Mouse (Mus musculus) hindbrain, embryonic 12.5 days (tissue): ENCODE measurements at regions not wholly inside any gene's neighbourhood (a gene's known extent, or its start where the extent isn't known, plus 50 kb on each side); places are given as distances from the start of the nearest gene placed in this dataset.
"Not testable (repeated sequence)": the region's sequence is repeated elsewhere in the genome, so short reads cannot be mapped to it uniquely, and the experiment has no call there.

Experiments used
- ATAC-seq: fragments of 200-750 bp; cut with Nextera tagmentation; 2 replicates; pipeline ENCODE4 v1.8.0; 2017; ENCODE audit warnings: moderate TSS enrichment; ENCODE audit not compliant: low FRiP score
- H3K27ac ChIP-seq: fragments of 300-500 bp; sonication (generic); 2 replicates; pipeline ENCODE4 v1.5.1; 2016; ENCODE audit warnings: mild to moderate bottlenecking
- H3K27me3 ChIP-seq: fragments of 300-500 bp; sonication (generic); 2 replicates; pipeline ENCODE4 v1.6.1; 2016; ENCODE audit warnings: mild to moderate bottlenecking
- H3K36me3 ChIP-seq: fragments of 300-500 bp; sonication (generic); 2 replicates; pipeline ENCODE4 v1.6.1; 2016; ENCODE audit warnings: mild to moderate bottlenecking
- H3K4me1 ChIP-seq: fragments of 300-500 bp; sonication (generic); 2 replicates; pipeline ENCODE4 v1.6.1; 2016
- H3K4me2 ChIP-seq: fragments of 300-500 bp; sonication (generic); replicated peaks from 2 replicates; pipeline ENCODE4 v1.6.1; 2016; ENCODE audit warnings: mild to moderate bottlenecking
- H3K4me3 ChIP-seq: fragments of 300-500 bp; sonication (generic); 2 replicates; pipeline ENCODE4 v1.5.1; 2016; ENCODE audit warnings: mild to moderate bottlenecking
- H3K9ac ChIP-seq: fragments of 300-500 bp; sonication (generic); 2 replicates; pipeline ENCODE4 v1.6.1; 2016; ENCODE audit warnings: mild to moderate bottlenecking, moderate library complexity
- H3K9me3 ChIP-seq: fragments of 300-500 bp; sonication (generic); replicated peaks from 2 replicates; pipeline ENCODE4 v1.6.1; 2016; ENCODE audit warnings: mild to moderate bottlenecking
- WGBS: fragments of 180-500 bp; shearing (Covaris S2); methylation state at CpG from one replicate; pipeline ENCODE4 v1.1.7; 2016; 5-methylcytosine and 5-hydroxymethylcytosine counted together

GRCm38 (mm10) chr3:151912292-151912691, 74.9 kb upstream of the Ptgfr start:
- H3K9ac ChIP-seq, ATAC-seq, H3K4me1 ChIP-seq, H3K4me2 ChIP-seq, H3K27me3 ChIP-seq, H3K27ac ChIP-seq, H3K36me3 ChIP-seq, H3K9me3 ChIP-seq, H3K4me3 ChIP-seq: not testable (repeated sequence)
- WGBS, result 88% methylated on average over 11 of the region's 11 CpGs

GRCm38 (mm10) chr3:151910851-151911250, 73.4 kb upstream of the Ptgfr start:
- no peaks in the 10 kb centered on the region for H3K27me3 ChIP-seq
- no peaks in the 10 kb centered on the region for H3K9me3 ChIP-seq
- no peak overlapping the region for H3K4me2 ChIP-seq
- WGBS, result 87% methylated on average over 2 of the region's 2 CpGs
- H3K9ac ChIP-seq, result no peak overlapping the region
- ATAC-seq, result no peak
- no peaks in the 10 kb centered on the region for H3K4me1 ChIP-seq
- H3K27ac ChIP-seq, result no peak overlapping the region
- no peak overlapping the region for H3K4me3 ChIP-seq
- H3K36me3 ChIP-seq, result no peaks in the 10 kb centered on the region

GRCm38 (mm10) chr3:151909344-151909743, 71.9 kb upstream of the Ptgfr start:
- Histone ChIP-seq H3K27ac (no peak overlapping the region), H3K9ac (no peak overlapping the region), H3K9me3 (no peaks in the 10 kb centered on the region), H3K4me1 (no peaks in the 10 kb centered on the region), H3K4me2 (no peak overlapping the region), H3K4me3 (no peak overlapping the region), H3K27me3 (no peaks in the 10 kb centered on the region), H3K36me3 (no peaks in the 10 kb centered on the region)
- ATAC-seq, result no peak
- WGBS, result 76% methylated on average over 3 of the region's 3 CpGs

GRCm38 (mm10) chr3:151908886-151909285, 71.5 kb upstream of the Ptgfr start:
- no peaks in the 10 kb centered on the region for H3K9me3 ChIP-seq
- no peak overlapping the region for H3K4me3 ChIP-seq
- H3K27ac ChIP-seq, result no peak overlapping the region
- no peaks in the 10 kb centered on the region for H3K4me1 ChIP-seq
- H3K4me2 ChIP-seq, result no peak overlapping the region
- H3K36me3 ChIP-seq, result no peaks in the 10 kb centered on the region
- H3K27me3 ChIP-seq, result no peaks in the 10 kb centered on the region
- no peak overlapping the region for H3K9ac ChIP-seq
- no peak for ATAC-seq

- Histone ChIP-seq H3K27ac (no peak overlapping the region), H3K4me3 (no peak overlapping the region), H3K9ac (no peak overlapping the region), H3K9me3 (no peaks in the 10 kb centered on the region), H3K36me3 (no peaks in the 10 kb centered on the region), H3K4me2 (no peak overlapping the region), H3K27me3 (no peaks in the 10 kb centered on the region), H3K4me1 (no peaks in the 10 kb centered on the region)
- ATAC-seq, result no peak
- 92% methylated on average over 4 of the region's 4 CpGs for WGBS
Measured at GRCm38 (mm10) chr3:151905775-151906174, 68.3 kb upstream of the Ptgfr start.

GRCm38 (mm10) chr3:151903169-151903568, 65.7 kb upstream of the Ptgfr start:
- H3K4me1 ChIP-seq, result no peaks in the 10 kb centered on the region
- ATAC-seq, result no peak
- H3K27ac ChIP-seq, result no peak overlapping the region
- no peaks in the 10 kb centered on the region for H3K9me3 ChIP-seq
- 94% methylated on average over 2 of the region's 2 CpGs for WGBS
- no peak overlapping the region for H3K9ac ChIP-seq
- H3K4me3 ChIP-seq, result no peak overlapping the region
- H3K4me2 ChIP-seq, result no peak overlapping the region
- H3K27me3 ChIP-seq, result no peaks in the 10 kb centered on the region
- no peaks in the 10 kb centered on the region for H3K36me3 ChIP-seq

- no peak overlapping the region for H3K4me2 ChIP-seq
- 82% methylated on average over 13 of the region's 13 CpGs for WGBS
- no peak for ATAC-seq
- no peaks in the 10 kb centered on the region for H3K27me3 ChIP-seq
- no peaks in the 10 kb centered on the region for H3K4me1 ChIP-seq
- no peak overlapping the region for H3K9ac ChIP-seq
- H3K36me3 ChIP-seq, result no peaks in the 10 kb centered on the region
- H3K9me3 ChIP-seq, result no peaks in the 10 kb centered on the region
- no peak overlapping the region for H3K4me3 ChIP-seq
- no peak overlapping the region for H3K27ac ChIP-seq
Measured at GRCm38 (mm10) chr3:151902216-151902827, 64.9 kb upstream of the Ptgfr start.

- no peaks in the 10 kb centered on the region for H3K4me1 ChIP-seq
- no peak overlapping the region for H3K27ac ChIP-seq
- no peak overlapping the region for H3K9ac ChIP-seq
- no peak overlapping the region for H3K4me2 ChIP-seq
- H3K27me3 ChIP-seq, result no peaks in the 10 kb centered on the region
- 80% methylated on average over 6 of the region's 6 CpGs for WGBS
- no peaks in the 10 kb centered on the region for H3K36me3 ChIP-seq
- no peak overlapping the region for H3K4me3 ChIP-seq
- no peak for ATAC-seq
- H3K9me3 ChIP-seq, result no peaks in the 10 kb centered on the region
Measured at GRCm38 (mm10) chr3:151899676-151900075, 62.2 kb upstream of the Ptgfr start.

GRCm38 (mm10) chr3:151899094-151899493, 61.7 kb upstream of the Ptgfr start:
- ATAC-seq, result no peak
- no peak overlapping the region for H3K9ac ChIP-seq
- 88% methylated on average over 4 of the region's 4 CpGs for WGBS

GRCm38 (mm10) chr3:151896320-151896719, 58.9 kb upstream of the Ptgfr start:
- ATAC-seq, result no peak
- Histone ChIP-seq H3K36me3 (no peaks in the 10 kb centered on the region), H3K9me3 (no peaks in the 10 kb centered on the region), H3K4me2 (no peak overlapping the region), H3K27ac (no peak overlapping the region), H3K9ac (no peak overlapping the region), H3K4me3 (no peak overlapping the region), H3K4me1 (peaks cover 4% of the 10 kb centered on the region; the same call in 1 of the 2 replicates), H3K27me3 (no peaks in the 10 kb centered on the region)
- WGBS, result 80% methylated on average over 6 of the region's 6 CpGs

More at GRCm38 (mm10) chr3:151899094-151899493, 61.7 kb upstream of the Ptgfr start:
- no peak overlapping the region for H3K27ac ChIP-seq
- H3K36me3 ChIP-seq, result no peaks in the 10 kb centered on the region
- H3K9me3 ChIP-seq, result no peaks in the 10 kb centered on the region
- H3K4me1 ChIP-seq, result no peaks in the 10 kb centered on the region
- H3K4me2 ChIP-seq, result no peak overlapping the region
- no peak overlapping the region for H3K4me3 ChIP-seq
- H3K27me3 ChIP-seq, result no peaks in the 10 kb centered on the region

- WGBS, result 50% methylated on average over 3 of the region's 3 CpGs
- ATAC-seq, result no peak
- no peaks in the 10 kb centered on the region for H3K27me3 ChIP-seq
Measured at GRCm38 (mm10) chr3:151894712-151895111, 57.3 kb upstream of the Ptgfr start.

GRCm38 (mm10) chr3:151893421-151894235, 56.2 kb upstream of the Ptgfr start:
- H3K9me3 ChIP-seq, result no peaks in the 10 kb centered on the region
- no peaks in the 10 kb centered on the region for H3K36me3 ChIP-seq
- no peak overlapping the region for H3K4me2 ChIP-seq
- H3K9ac ChIP-seq, result no peak overlapping the region
- 66% methylated on average over 11 of the region's 11 CpGs for WGBS
- H3K4me1 ChIP-seq, result peaks cover 9% of the 10 kb centered on the region; the same call in 1 of the 2 replicates
- H3K27ac ChIP-seq, result no peak overlapping the region
- no peak overlapping the region for H3K4me3 ChIP-seq
- H3K27me3 ChIP-seq, result no peaks in the 10 kb centered on the region
- ATAC-seq, result no peak

More at GRCm38 (mm10) chr3:151894712-151895111, 57.3 kb upstream of the Ptgfr start:
- Histone ChIP-seq H3K4me3 (no peak overlapping the region), H3K36me3 (no peaks in the 10 kb centered on the region), H3K4me1 (peaks cover 9% of the 10 kb centered on the region; the same call in 1 of the 2 replicates), H3K9ac (no peak overlapping the region), H3K27ac (no peak overlapping the region), H3K4me2 (no peak overlapping the region), H3K9me3 (no peaks in the 10 kb centered on the region)
